Mouse (Mus musculus) WW6 (cell line): ENCODE results near the gene Krtap10-10.
"Not testable (repeated sequence)": the region's sequence is repeated elsewhere in the genome, so short reads cannot be mapped to it uniquely, and the experiment has no call there.

ENCODE experiments used
- DNase-seq: peaks from one replicate; pipeline ENCODE4 v3.0.0-alpha.2; 2013; ENCODE audit warnings: low read depth, low spot score

Gene Krtap10-10

GRCm38 (mm10) chr10:77835647-77836046 lies at the start of gene Krtap10-10:
Gene Krtap10-10, plus strand, starts transcription at chr10:77835947.
- no peak for DNase-seq

- DNase-seq: not testable (repeated sequence)
Observed at GRCm38 (mm10) chr10:77787876-77788275, 47.9 kb upstream of the Krtap10-10 start, which contains the start of gene Gm7137. Gene Gm7137, minus strand, starts transcription at chr10:77788200.

- DNase-seq: no peak
Observed at GRCm38 (mm10) chr10:77788621-77789020, 47.1 kb upstream of the Krtap10-10 start.

GRCm38 (mm10) chr10:77794976-77795375 lies 40.8 kb upstream of the Krtap10-10 start, which contains the start of gene Gm9639:
Gene Gm9639, minus strand, starts transcription at chr10:77795076.
- DNase-seq: no peak

GRCm38 (mm10) chr10:77797677-77798076 lies 38.1 kb upstream of the Krtap10-10 start:
- no peak for DNase-seq

- DNase-seq: not testable (repeated sequence)
Observed at GRCm38 (mm10) chr10:77798164-77798920, 37.4 kb upstream of the Krtap10-10 start.

- no peak for DNase-seq
Observed at GRCm38 (mm10) chr10:77798921-77799508, 36.7 kb upstream of the Krtap10-10 start, which contains the start of gene Gm19668. Gene Gm19668, minus strand, starts transcription at chr10:77799133.

- no peak for DNase-seq
Observed at GRCm38 (mm10) chr10:77804095-77804494, 31.7 kb upstream of the Krtap10-10 start.

- DNase-seq: no peak
Observed at GRCm38 (mm10) chr10:77811743-77812142, 24.0 kb upstream of the Krtap10-10 start, which contains the start of gene Gm9507. Gene Gm9507, minus strand, starts transcription at chr10:77811843.

GRCm38 (mm10) chr10:77814382-77814781 lies 21.4 kb upstream of the Krtap10-10 start, which contains the start of gene Gm2696:
Gene Gm2696, plus strand, starts transcription at chr10:77814682.
- DNase-seq: no peak

GRCm38 (mm10) chr10:77815514-77815913 lies 20.2 kb upstream of the Krtap10-10 start:
- no peak for DNase-seq

GRCm38 (mm10) chr10:77818523-77818922 lies 17.2 kb upstream of the Krtap10-10 start:
- DNase-seq: no peak

- DNase-seq: no peak
Observed at GRCm38 (mm10) chr10:77819203-77819602, 16.5 kb upstream of the Krtap10-10 start.

GRCm38 (mm10) chr10:77826951-77827350 lies 8.8 kb upstream of the Krtap10-10 start, which contains the start of gene Krtap10-4:
Gene Krtap10-4, minus strand, starts transcription at chr10:77827095.
- no peak for DNase-seq

- no peak for DNase-seq
Observed at GRCm38 (mm10) chr10:77839006-77839405, 3.3 kb downstream of the Krtap10-10 start.

GRCm38 (mm10) chr10:77846503-77846902 lies 10.8 kb downstream of the Krtap10-10 start, which contains the start of gene Gm36176:
Gene Gm36176, plus strand, starts transcription at chr10:77846803.
- no peak for DNase-seq

GRCm38 (mm10) chr10:77846961-77847360 lies 11.2 kb downstream of the Krtap10-10 start:
- no peak for DNase-seq

GRCm38 (mm10) chr10:77847538-77847937 lies 11.8 kb downstream of the Krtap10-10 start:
- DNase-seq: no peak

- DNase-seq: no peak
Observed at GRCm38 (mm10) chr10:77852559-77852958, 16.8 kb downstream of the Krtap10-10 start, which contains the start of gene Gm10318. Gene Gm10318, plus strand, starts transcription at chr10:77852859.

- no peak for DNase-seq
Observed at GRCm38 (mm10) chr10:77861675-77862074, 25.9 kb downstream of the Krtap10-10 start, which contains the start of gene Gm3285. Gene Gm3285, plus strand, starts transcription at chr10:77861975.

- peak; percentile 78 for DNase-seq
Observed at GRCm38 (mm10) chr10:77864067-77864761, 28.5 kb downstream of the Krtap10-10 start.

GRCm38 (mm10) chr10:77864762-77865143 lies 29.0 kb downstream of the Krtap10-10 start:
- no peak for DNase-seq
